In the genomic region with DNA sequence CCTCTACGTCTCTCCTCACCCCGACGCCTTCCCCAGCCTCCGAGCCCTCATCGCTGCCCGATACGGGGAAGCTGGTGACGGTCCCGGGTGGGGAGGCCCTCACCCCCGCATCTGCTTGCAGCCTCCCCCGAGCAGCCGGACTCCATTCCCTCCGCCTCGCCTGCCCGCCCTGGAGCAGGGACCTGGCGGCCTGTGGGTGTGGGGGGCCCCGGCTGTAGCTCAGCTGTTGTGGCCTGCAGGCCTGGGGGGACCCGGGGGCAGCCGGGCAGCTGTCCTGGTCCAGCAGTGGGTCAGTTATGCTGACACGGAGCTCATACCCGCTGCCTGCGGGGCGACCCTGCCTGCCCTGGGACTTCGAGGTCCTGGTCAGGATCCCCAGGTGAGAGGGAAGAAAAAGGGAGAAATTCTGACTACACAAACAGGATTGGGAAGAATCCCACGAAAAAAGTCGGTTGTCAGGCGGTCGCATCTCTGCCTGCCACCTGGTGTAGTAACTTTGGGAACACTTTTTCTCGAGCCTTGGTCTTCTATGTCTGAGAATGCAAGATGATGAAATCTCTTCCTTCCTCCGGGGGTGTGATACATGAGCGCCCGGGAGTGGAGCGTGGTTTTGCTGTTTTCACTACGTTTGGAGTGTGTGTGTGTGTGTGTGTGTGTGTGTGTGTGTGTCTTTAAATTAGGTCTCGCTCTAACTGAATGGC, we compare ENCODE assay signal across 8 mouse cellular contexts. TPM values are rescaled to one million over a fixed set of nuclear protein-coding genes. Genes with fewer than 3 reads are reported as not detected.
DNase-seq lines count a peak whose midpoint lies in the region; ATAC-seq and TF ChIP-seq lines count a peak whose summit lies in the region.

No protein-coding gene starts in this region.

- peaks cover 22% of the 10 kb centered on the region for H3K36me3 ChIP-seq in thymus, adult 2 months (ENCODE audit: control insufficient read depth, insufficient read depth, low read length)
- H3K36me3 ChIP-seq in forebrain, embryonic 15.5 days, result peaks cover 26% of the 10 kb centered on the region
- 0 out of 2 replicates have a peak, but pooled peaks cover 2% of the 10 kb centered on the region for H3K36me3 ChIP-seq in liver, adult 2 months (ENCODE audit: control insufficient read depth, insufficient read depth, low read length)

- peak overlapping the region; percentile 89 for H3K9ac ChIP-seq in forebrain, embryonic 15.5 days (replicated peaks)
- peak overlapping the region; percentile 99 for H3K9ac ChIP-seq in liver, adult 2 months (ENCODE audit: low read depth, low read length)

- peak; percentile 51 for DNase-seq in embryo, embryonic 11 days
- no peak for DNase-seq in embryo, embryonic 9.5 days (ENCODE audit: extremely low spot score)
- DNase-seq in thymus, adult 2 months, result peak; percentile 40
- no peak for DNase-seq in thymus, adult 18-20 months
- peak; percentile 11 for DNase-seq in liver, adult 2 months (ENCODE audit: extremely low read depth, low read depth, low spot score)
- peak; percentile 38 for DNase-seq in natural killer cell, adult 2 months (ENCODE audit: low spot score in 2 of 2)
- no peak for DNase-seq in layer of hippocampus, adult 9-11 months

- H3K4me2 ChIP-seq in forebrain, embryonic 15.5 days (replicated peaks), result peak overlapping the region; percentile 97

- H3K4me1 ChIP-seq in thymus, adult 2 months (replicated peaks; ENCODE audit: control insufficient read depth, insufficient read depth, low read length), result peaks cover 36% of the 10 kb centered on the region
- peaks cover 38% of the 10 kb centered on the region for H3K4me1 ChIP-seq in forebrain, embryonic 15.5 days
- peaks cover 12% of the 10 kb centered on the region for H3K4me1 ChIP-seq in liver, adult 2 months (ENCODE audit: control insufficient read depth, insufficient read depth, low read length)

- peak; percentile 6; the same call in 1 of the 2 replicates for ATAC-seq in forebrain, embryonic 15.5 days (replicated peaks)

- under 1% methylated on average over 35 of the region's 35 CpGs for WGBS in thymus, adult 2 months
- under 1% methylated on average over 35 of the region's 35 CpGs for WGBS in forebrain, embryonic 15.5 days
- 2% methylated on average over 35 of the region's 35 CpGs for WGBS in liver, adult 2 months

- peak overlapping the region; percentile 85 for H3K4me3 ChIP-seq in thymus, adult 2 months (ENCODE audit: control insufficient read depth, insufficient read depth, low read length)
- H3K4me3 ChIP-seq in forebrain, embryonic 15.5 days, result peak overlapping the region; percentile 79
- peak overlapping the region; percentile 85 for H3K4me3 ChIP-seq in liver, adult 2 months (ENCODE audit: insufficient read depth, low read depth, low read length)

- TF ChIP-seq POLR2A in thymus, adult 2 months (IDR thresholded peaks at IDR 0.05; ENCODE audit: control insufficient read depth, extremely low read depth, insufficient read depth, low read length, poor library complexity), result no peak; the same call in 1 of the 2 replicates
- TF ChIP-seq POLR2A in liver, adult 2 months (IDR thresholded peaks at IDR 0.05; ENCODE audit: extremely low read depth, insufficient read depth, low read length), result no peak

- H3K27me3 ChIP-seq in thymus, adult 2 months (ENCODE audit: control insufficient read depth, insufficient read depth, low read length), result no peaks in the 10 kb centered on the region
- H3K27me3 ChIP-seq in forebrain, embryonic 15.5 days, result no peaks in the 10 kb centered on the region
- no peaks in the 10 kb centered on the region for H3K27me3 ChIP-seq in liver, adult 2 months (ENCODE audit: control insufficient read depth, insufficient read depth, low read length)

- H3K79me2 ChIP-seq in liver, adult 2 months (ENCODE audit: control insufficient read depth, insufficient read depth, low read length), result no peaks in the 10 kb centered on the region; the same call in 1 of the 2 replicates

- no peaks in the 10 kb centered on the region for H3K9me3 ChIP-seq in forebrain, embryonic 15.5 days

- peak overlapping the region; percentile 63 for H3K27ac ChIP-seq in thymus, adult 2 months (ENCODE audit: control insufficient read depth, insufficient read depth, low read length)
- H3K27ac ChIP-seq in forebrain, embryonic 15.5 days (replicated peaks), result peak overlapping the region; percentile 98
- H3K27ac ChIP-seq in liver, adult 2 months (replicated peaks; ENCODE audit: insufficient read depth, low read depth, low read length), result peak overlapping the region; percentile 96; the same call in 1 of the 2 replicates

- 0 out of 2 replicates have a peak, but pooled peaks have one; percentile 10 for TF ChIP-seq CTCF in thymus, adult 2 months (IDR thresholded peaks at IDR 0.05; ENCODE audit: borderline replicate concordance, control insufficient read depth, extremely low read depth, insufficient read depth, low read length, poor library complexity)
- TF ChIP-seq CTCF in liver, adult 2 months (IDR thresholded peaks at IDR 0.05; ENCODE audit: low read depth, low read length), result no peak

RNA-seq across cellular contexts. Expression of a gene that starts 0.8 kb away (rescaled TPM):
- 404 and 545 TPM in 2 replicates for polyA plus RNA-seq in thymus, adult 2 months (2012; rRNA removed)
- 82.9 and 88.6 TPM in 2 replicates for polyA plus RNA-seq in forebrain, embryonic 15.5 days (2015; fragmentation: Nextera tagmentation; extraction: Ambion mirVana)
- total RNA-seq in liver, adult 2 months (2014; rRNA removed), result 11.8 and 27.5 TPM in 2 replicates
- 39.8 and 52.7 TPM in 2 replicates for polyA plus RNA-seq in liver, adult 2 months (2012; rRNA removed)

RNA-seq across cellular contexts. Expression of a gene that starts 14.8 kb away (rescaled TPM):
- polyA plus RNA-seq in thymus, adult 2 months (2012; rRNA removed), result 1.1 and 1.5 TPM in 2 replicates
- 0.14 and 0.28 TPM in 2 replicates for polyA plus RNA-seq in forebrain, embryonic 15.5 days (2015; fragmentation: Nextera tagmentation; extraction: Ambion mirVana)
- total RNA-seq in liver, adult 2 months (2014; rRNA removed), result 0.07 and 0.09 TPM in 2 replicates
- 0.16 and 0.27 TPM in 2 replicates for polyA plus RNA-seq in liver, adult 2 months (2012; rRNA removed)

RNA-seq across cellular contexts. Expression of a gene that starts 19.9 kb away (rescaled TPM):
- polyA plus RNA-seq in thymus, adult 2 months (2012; rRNA removed), result 207 and 265 TPM in 2 replicates
- 132 and 149 TPM in 2 replicates for polyA plus RNA-seq in forebrain, embryonic 15.5 days (2015; fragmentation: Nextera tagmentation; extraction: Ambion mirVana)
- 7.9 and 11.1 TPM in 2 replicates for total RNA-seq in liver, adult 2 months (2014; rRNA removed)
- 55.1 and 63.0 TPM in 2 replicates for polyA plus RNA-seq in liver, adult 2 months (2012; rRNA removed)

RNA-seq across cellular contexts. Expression of a gene that starts 26.2 kb away (rescaled TPM):
- polyA plus RNA-seq in thymus, adult 2 months (2012; rRNA removed), result 12.3 and 18.3 TPM in 2 replicates
- polyA plus RNA-seq in forebrain, embryonic 15.5 days (2015; fragmentation: Nextera tagmentation; extraction: Ambion mirVana), result 5.8 and 5.9 TPM in 2 replicates
- total RNA-seq in liver, adult 2 months (2014; rRNA removed), result 0.54 TPM in 1 of 2 replicates, not detected in the other
- polyA plus RNA-seq in liver, adult 2 months (2012; rRNA removed), result 0.66 TPM in 1 of 2 replicates, not detected in the other

RNA-seq across cellular contexts. Expression of a gene that starts 29.1 kb away (rescaled TPM):
- 0.06 and 0.28 TPM in 2 replicates for polyA plus RNA-seq in thymus, adult 2 months (2012; rRNA removed)
- 1.5 TPM in 2 replicates for polyA plus RNA-seq in forebrain, embryonic 15.5 days (2015; fragmentation: Nextera tagmentation; extraction: Ambion mirVana)
- 0.18 TPM in 1 of 2 replicates, not detected in the other for total RNA-seq in liver, adult 2 months (2014; rRNA removed)
- polyA plus RNA-seq in liver, adult 2 months (2012; rRNA removed), result 0.05 TPM in 1 of 2 replicates, not detected in the other

Comparison
In these comparisons a context has a peak if more than half of its experiments do, and no peak if none do; other contexts are left out.
1. DNase-seq: peak in embryo, embryonic 11 days (single experiment), thymus, adult 2 months (single experiment), liver, adult 2 months (single experiment) and natural killer cell, adult 2 months (2 of 2); none in embryo, embryonic 9.5 days (single experiment), thymus, adult 18-20 months (0 of 2) and layer of hippocampus, adult 9-11 months (single experiment).
2. Peak in every context shown above with its lines, with median percentiles within 50 percentile points of each other: H3K27ac ChIP-seq and H3K4me3 ChIP-seq.